Mouse (Mus musculus) liver, postnatal 0 days (tissue): ENCODE data around the gene Cldn14. TPM values are rescaled to one million over a fixed set of nuclear protein-coding genes. Genes with fewer than 3 reads are reported as not detected.
A peak's percentile ranks its signal among the peaks of the same experiment; 100 is the strongest.

ENCODE experiments used
- ATAC-seq: fragments of 200-750 bp; cut with Nextera tagmentation; 2 replicates; pipeline ENCODE4 v1.8.0; 2017; ENCODE audit warnings: mild to moderate bottlenecking, moderate library complexity
- DNase-seq: peaks from one replicate; pipeline ENCODE4 v3.0.0-alpha.2; 2016
- H3K27ac ChIP-seq: fragments of 300-500 bp; sonication (generic); 2 replicates; pipeline ENCODE4 v1.5.1; 2014; ENCODE audit warnings: antibody characterized with exemption, moderate library complexity, mild to moderate bottlenecking, low read depth
- H3K27me3 ChIP-seq: fragments of 300-500 bp; sonication (generic); 2 replicates; pipeline ENCODE4 v1.6.1; 2014; ENCODE audit warnings: low read length, control low read depth, mixed read lengths; ENCODE audit not compliant: insufficient read depth
- H3K36me3 ChIP-seq: fragments of 300-500 bp; sonication (generic); replicated peaks from 2 replicates; pipeline ENCODE4 v1.6.1; 2014; ENCODE audit warnings: mild to moderate bottlenecking, control low read depth, low read length, moderate library complexity, mixed read lengths; ENCODE audit not compliant: insufficient read depth
- H3K4me1 ChIP-seq: fragments of 300-500 bp; sonication (generic); 2 replicates; pipeline ENCODE4 v1.6.1; 2014; ENCODE audit warnings: antibody characterized with exemption, mild to moderate bottlenecking, control low read depth; ENCODE audit not compliant: insufficient read depth
- H3K4me2 ChIP-seq: fragments of 300-500 bp; sonication (generic); 2 replicates; pipeline ENCODE4 v1.6.1; 2014; ENCODE audit warnings: low read depth, mild to moderate bottlenecking, low read length, moderate library complexity, mixed read lengths
- H3K4me3 ChIP-seq: fragments of 300-500 bp; sonication (generic); 2 replicates; pipeline ENCODE4 v1.5.1; 2014; ENCODE audit warnings: low read depth, low read length
- H3K9ac ChIP-seq: fragments of 300-500 bp; sonication (generic); replicated peaks from 2 replicates; pipeline ENCODE4 v1.6.1; 2014; ENCODE audit warnings: mild to moderate bottlenecking, moderate library complexity
- H3K9me3 ChIP-seq: fragments of 300-500 bp; sonication (generic); 2 replicates; pipeline ENCODE4 v1.6.1; 2016; ENCODE audit warnings: mild to moderate bottlenecking, control low read depth, low read length, mixed read lengths
- CTCF ChIP-seq: sonication (generic); IDR thresholded peaks from 2 replicates; pipeline ENCODE4 v1.5.1; 2016; ENCODE audit warnings: antibody characterized with exemption, low read depth
- EP300 ChIP-seq: IDR thresholded peaks from 2 replicates; pipeline ENCODE4 v1.6.1; 2016; ENCODE audit warnings: antibody characterized with exemption, low read depth, mild to moderate bottlenecking
- WGBS: fragments of 180-500 bp; shearing (Covaris S2); extraction: QIAGEN DNeasy Blood & Tissue Kit; methylation state at CpG from one replicate; pipeline ENCODE4 v1.1.7; 2014; ENCODE audit not compliant: insufficient replicate concordance; 5-methylcytosine and 5-hydroxymethylcytosine counted together
- polyA plus RNA-seq: library from polyadenylated mRNA; unstranded; fragments of >200 nt; fragmentation: Nextera tagmentation; extraction: Ambion mirVana; gene quantifications from 2 replicates; pipeline ENCODE4 v1.2.1, GENCODE M21; 2015

Cldn14 gene
- polyA plus RNA-seq: 8.6 and 12.6 TPM in 2 replicates

DNA sequence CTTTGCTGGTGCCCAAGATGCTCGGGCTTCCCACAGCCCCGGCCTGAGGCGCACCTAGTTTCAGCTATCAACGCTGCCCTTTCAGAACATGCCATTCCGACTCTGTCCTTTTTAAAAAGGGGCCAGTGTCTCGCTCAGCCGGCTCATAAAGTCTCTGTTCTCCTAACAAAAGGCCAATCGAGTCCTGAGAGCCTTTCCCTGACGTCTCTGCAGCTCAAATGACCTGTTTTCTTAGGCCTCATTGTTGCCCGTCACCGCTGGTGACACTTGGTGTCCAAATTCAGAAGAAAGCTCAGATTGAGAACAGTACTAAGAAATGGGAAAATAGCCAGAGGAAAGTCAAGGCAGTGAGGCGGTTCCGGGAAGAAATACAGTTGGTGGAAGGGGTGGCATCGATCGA, at the start of gene Cldn14:
Gene Cldn14, minus strand, starts transcription at position 101 of the 400 bp plus-strand sequence.
- Histone ChIP-seq H3K4me2 (no peak within 1 kb of the TSS), H3K9me3 (no peaks in the 10 kb centered on the region), H3K27me3 (no peaks in the 10 kb centered on the region), H3K36me3 (no peaks in the 10 kb centered on the region), H3K27ac (no peak within 1 kb of the TSS), H3K4me3 (no peak within 1 kb of the TSS), H3K4me1 (no peaks in the 10 kb centered on the region; the same call in 1 of the 2 replicates), H3K9ac (no peak within 1 kb of the TSS)
- DNase-seq: no peak
- 83% methylated on average over 15 of the region's 15 CpGs for WGBS
- TF ChIP-seq CTCF (no peak), EP300 (no peak)
- ATAC-seq: no peak

DNA sequence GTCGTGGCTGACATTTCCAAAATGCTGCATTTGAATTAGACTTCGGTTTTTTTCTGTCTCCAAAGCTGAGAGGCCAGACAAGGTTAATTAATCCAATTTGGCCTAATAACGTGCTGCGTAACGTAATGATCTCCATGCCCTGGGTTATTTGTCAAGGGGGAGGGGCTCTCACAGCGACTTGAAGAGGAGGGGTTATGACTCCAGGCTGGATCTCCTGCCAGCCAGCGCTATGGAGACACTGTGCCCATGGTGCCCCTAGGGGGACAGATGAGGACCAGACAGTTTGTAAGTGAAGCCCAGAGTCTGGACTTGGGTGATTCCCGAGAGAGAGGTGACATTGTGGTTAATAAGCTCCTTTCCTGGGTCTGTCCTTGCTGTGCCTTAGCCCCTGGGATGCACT, 46.9 kb upstream of the Cldn14 start:
- no peaks in the 10 kb centered on the region for H3K4me1 ChIP-seq
- H3K27ac ChIP-seq: no peak overlapping the region
- no peaks in the 10 kb centered on the region for H3K36me3 ChIP-seq
- no peak overlapping the region for H3K4me2 ChIP-seq
- no peak overlapping the region for H3K9ac ChIP-seq
- H3K4me3 ChIP-seq: no peak overlapping the region
- no peaks in the 10 kb centered on the region for H3K9me3 ChIP-seq
- 71% methylated on average over 8 of the region's 8 CpGs for WGBS
- DNase-seq (no peak), ATAC-seq (no peak)
- no peak for TF ChIP-seq EP300
- TF ChIP-seq CTCF: no peak
- no peaks in the 10 kb centered on the region for H3K27me3 ChIP-seq

DNA sequence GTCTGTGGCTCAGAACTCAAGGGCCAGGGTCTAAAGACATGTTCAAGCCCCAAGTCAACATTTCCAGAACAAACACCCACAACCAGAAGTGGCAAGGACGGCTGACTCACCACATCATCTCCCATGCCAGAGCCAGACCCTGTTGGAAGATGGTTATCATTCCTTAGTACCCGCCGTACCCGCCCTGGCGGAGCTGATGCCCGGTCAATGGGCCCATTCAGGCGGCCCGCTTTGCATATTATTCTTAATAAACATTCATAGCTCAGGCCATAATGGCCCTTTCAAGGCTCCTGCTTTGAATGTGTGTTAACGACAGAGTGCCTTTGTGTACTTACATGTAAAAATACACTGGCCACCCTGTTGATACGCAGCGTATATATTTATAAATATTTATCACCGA, 46.5 kb upstream of the Cldn14 start:
- Histone ChIP-seq H3K36me3 (no peaks in the 10 kb centered on the region), H3K4me2 (no peak overlapping the region), H3K27ac (no peak overlapping the region), H3K4me1 (no peaks in the 10 kb centered on the region), H3K4me3 (no peak overlapping the region), H3K9ac (no peak overlapping the region), H3K27me3 (no peaks in the 10 kb centered on the region), H3K9me3 (no peaks in the 10 kb centered on the region)
- WGBS: 86% methylated on average over 12 of the region's 12 CpGs
- TF ChIP-seq CTCF (no peak), EP300 (no peak)
- ATAC-seq (no peak), DNase-seq (no peak)

DNA sequence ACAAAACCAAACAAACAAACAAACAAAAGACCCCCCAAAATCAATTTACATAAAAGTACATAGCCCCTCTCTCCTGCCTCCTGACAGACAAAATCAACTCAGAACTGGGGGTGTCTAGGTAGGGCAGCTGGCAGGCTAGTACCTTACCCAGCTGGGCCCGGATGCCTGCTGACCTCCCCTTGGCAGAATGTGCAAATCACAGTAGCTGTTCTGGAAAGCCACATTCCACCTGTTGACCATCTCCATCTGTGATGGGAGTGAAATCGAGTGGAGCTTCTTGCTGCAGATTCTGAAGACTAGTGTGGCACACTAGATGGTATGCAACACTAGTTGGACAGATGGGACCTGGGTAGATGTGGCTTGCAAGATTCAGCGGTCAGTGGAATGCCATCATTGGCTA, 41.7 kb upstream of the Cldn14 start:
- H3K4me1 ChIP-seq: no peaks in the 10 kb centered on the region

DNA sequence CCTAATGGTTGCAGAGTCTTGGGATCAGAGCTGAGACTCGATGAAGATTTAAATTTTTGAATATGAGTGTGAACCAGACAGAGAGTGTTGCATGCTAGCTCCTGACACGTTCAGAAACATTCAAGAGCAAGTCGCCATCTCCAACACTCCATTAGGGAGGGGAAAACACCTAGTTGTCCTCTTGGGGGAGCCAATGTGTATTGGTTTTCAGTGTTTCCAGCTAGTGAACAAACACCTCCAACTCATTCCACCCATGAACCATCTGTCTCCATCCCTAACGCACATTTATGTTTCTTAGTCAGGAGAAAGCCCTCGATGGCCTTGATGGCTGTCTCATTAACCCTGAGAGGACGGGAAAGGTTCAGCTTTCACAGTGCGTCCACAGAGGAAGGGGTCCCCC, 36.4 kb upstream of the Cldn14 start:
- TF ChIP-seq EP300 (no peak), CTCF (0 out of 2 replicates have a peak, but pooled peaks have one; percentile 3)
- no peak for ATAC-seq
- H3K9ac ChIP-seq: no peak overlapping the region
- no peak overlapping the region for H3K4me2 ChIP-seq
- no peak for DNase-seq
- H3K9me3 ChIP-seq: no peaks in the 10 kb centered on the region
- H3K4me3 ChIP-seq: no peak overlapping the region
- H3K4me1 ChIP-seq: no peaks in the 10 kb centered on the region
- peaks cover 13% of the 10 kb centered on the region; the same call in 1 of the 2 replicates for H3K27me3 ChIP-seq
- 29% methylated on average over 7 of the region's 7 CpGs for WGBS
- H3K36me3 ChIP-seq: no peaks in the 10 kb centered on the region
- H3K27ac ChIP-seq: no peak overlapping the region

More for the DNA sequence above, 41.7 kb upstream of the Cldn14 start:
- Histone ChIP-seq H3K9me3 (no peaks in the 10 kb centered on the region), H3K4me2 (no peak overlapping the region), H3K4me3 (no peak overlapping the region), H3K27me3 (no peaks in the 10 kb centered on the region), H3K27ac (no peak overlapping the region), H3K9ac (no peak overlapping the region), H3K36me3 (no peaks in the 10 kb centered on the region)
- DNase-seq (no peak), ATAC-seq (no peak)
- no peak for TF ChIP-seq EP300
- no peak for TF ChIP-seq CTCF
- WGBS: 85% methylated on average over 3 of the region's 3 CpGs

DNA sequence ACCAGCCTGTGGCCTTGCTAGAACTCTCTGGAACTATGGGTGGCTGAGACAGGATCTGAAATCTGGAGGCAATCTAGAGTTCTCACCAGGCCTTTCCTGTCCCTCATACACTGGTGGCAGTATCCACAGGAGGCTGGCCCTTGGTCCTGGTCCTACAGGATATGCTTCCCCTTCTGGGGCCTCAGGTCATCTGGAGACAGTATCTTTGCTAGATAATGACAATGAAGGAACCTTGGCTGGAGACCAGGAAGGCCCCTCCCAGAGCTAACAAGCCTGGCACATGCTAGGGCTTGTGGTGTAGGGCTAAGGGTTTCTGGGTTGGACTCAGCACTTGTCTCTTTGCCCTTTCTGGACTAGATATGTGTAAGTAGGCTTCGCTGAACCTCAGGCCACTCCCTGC, 35.2 kb upstream of the Cldn14 start:
- H3K27me3 ChIP-seq: peaks cover 15% of the 10 kb centered on the region; the same call in 1 of the 2 replicates
- H3K4me1 ChIP-seq: no peaks in the 10 kb centered on the region
- ATAC-seq: no peak
- H3K4me3 ChIP-seq: no peak overlapping the region
- 64% methylated on average over 1 of the region's 1 CpGs for WGBS
- no peaks in the 10 kb centered on the region for H3K36me3 ChIP-seq
- H3K27ac ChIP-seq: no peak overlapping the region
- no peak overlapping the region for H3K9ac ChIP-seq
- TF ChIP-seq EP300: no peak
- no peak for TF ChIP-seq CTCF
- no peak for DNase-seq
- no peak overlapping the region for H3K4me2 ChIP-seq
- H3K9me3 ChIP-seq: no peaks in the 10 kb centered on the region
